8 mouse cellular contexts compared by ENCODE assay signal in genomic region chr7:29019447-29020220, GRCm38 (mm10). TPM values are rescaled to one million over a fixed set of nuclear protein-coding genes. Genes with fewer than 3 reads are reported as not detected.
DNase-seq lines count a peak whose midpoint lies in the region; ATAC-seq and TF ChIP-seq lines count a peak whose summit lies in the region.

No protein-coding gene starts in this region.

- H3K27me3 ChIP-seq in forebrain, embryonic 13.5 days: peaks cover 43% of the 10 kb centered on the region
- peaks cover 37% of the 10 kb centered on the region for H3K27me3 ChIP-seq in liver, postnatal 0 days (ENCODE audit: insufficient read depth, low read length)

- no peaks in the 10 kb centered on the region for H3K36me3 ChIP-seq in forebrain, embryonic 13.5 days (ENCODE audit: poor library complexity, severe bottlenecking)
- no peaks in the 10 kb centered on the region for H3K36me3 ChIP-seq in liver, postnatal 0 days (replicated peaks; ENCODE audit: insufficient read depth, low read length)

- H3K9me3 ChIP-seq in forebrain, embryonic 13.5 days (replicated peaks): peaks cover 6% of the 10 kb centered on the region; the same call in 1 of the 2 replicates
- 0 out of 2 replicates have a peak, but pooled peaks cover 2% of the 10 kb centered on the region for H3K9me3 ChIP-seq in liver, postnatal 0 days (ENCODE audit: low read length)

- WGBS in forebrain, embryonic 13.5 days: 4% methylated on average over 85 of the region's 88 CpGs
- 4% methylated on average over 77 of the region's 88 CpGs for WGBS in liver, postnatal 0 days (ENCODE audit: insufficient replicate concordance)

- peak overlapping the region; percentile 71 for H3K4me2 ChIP-seq in forebrain, embryonic 13.5 days
- peak overlapping the region; percentile 61 for H3K4me2 ChIP-seq in liver, postnatal 0 days (ENCODE audit: low read depth, low read length)

- TF ChIP-seq CTCF in liver, postnatal 0 days (IDR thresholded peaks at IDR 0.05; ENCODE audit: low read depth): no peak

- no peak for ATAC-seq in forebrain, embryonic 13.5 days
- no peak for ATAC-seq in liver, postnatal 0 days

- peak overlapping the region; percentile 60 for H3K9ac ChIP-seq in forebrain, embryonic 13.5 days
- no peak overlapping the region; the same call in 1 of the 2 replicates for H3K9ac ChIP-seq in liver, postnatal 0 days (replicated peaks)

- H3K27ac ChIP-seq in forebrain, embryonic 13.5 days: no peak overlapping the region
- H3K27ac ChIP-seq in liver, postnatal 0 days (ENCODE audit: low read depth): no peak overlapping the region

- intact Hi-C loops in left cerebral cortex, postnatal 14 days (cut with DNase I): no loop called here

- H3K4me1 ChIP-seq in forebrain, embryonic 13.5 days: peaks cover 8% of the 10 kb centered on the region
- peaks cover 4% of the 10 kb centered on the region; the same call in 1 of the 2 replicates for H3K4me1 ChIP-seq in liver, postnatal 0 days (ENCODE audit: insufficient read depth)

- TF ChIP-seq EP300 in liver, postnatal 0 days (IDR thresholded peaks at IDR 0.05; ENCODE audit: low read depth): no peak

- peak; percentile 28 to 36 for DNase-seq in cerebellum, postnatal 14 days
- no peak for DNase-seq in cerebellum, adult 11 months
- peak; percentile 21 to 35 for DNase-seq in B cell, adult 2 months
- no peak for DNase-seq in liver, postnatal 0 days
- DNase-seq in adrenal gland, postnatal 25 days: no peak
- no peak for DNase-seq in left cerebral cortex, postnatal 14 days (ENCODE audit: low spot score in 2 of 2)
- DNase-seq in gastrocnemius, adult 18-20 months (ENCODE audit: low spot score): no peak

- H3K4me3 ChIP-seq in forebrain, embryonic 13.5 days: peak overlapping the region; percentile 44
- peak overlapping the region; percentile 36 for H3K4me3 ChIP-seq in liver, postnatal 0 days (ENCODE audit: low read depth, low read length)

RNA-seq across cellular contexts. Expression of gene Map4k1, which starts 37.8 kb away (rescaled TPM):
- polyA plus RNA-seq in forebrain, embryonic 13.5 days (2015; fragmentation: Nextera tagmentation; extraction: Ambion mirVana): 4.3 and 4.4 TPM in 2 replicates
- polyA plus RNA-seq in liver, postnatal 0 days (2015; fragmentation: Nextera tagmentation; extraction: Ambion mirVana): 11.9 and 16.5 TPM in 2 replicates
- total RNA-seq in adrenal gland, postnatal 25 days (2021): 1.1 and 1.4 TPM in 2 replicates
- 1 to 10 TPM; 2.0 to 3.7 TPM for total RNA-seq in left cerebral cortex, postnatal 14 days (2021)
- under 1 TPM; 0.24 to 0.59 TPM for total RNA-seq in gastrocnemius, adult 18-20 months (2021)

RNA-seq across cellular contexts. Expression of gene Eif3k, which starts 38.0 kb away (rescaled TPM):
- 351 and 356 TPM in 2 replicates for polyA plus RNA-seq in forebrain, embryonic 13.5 days (2015; fragmentation: Nextera tagmentation; extraction: Ambion mirVana)
- 162 and 166 TPM in 2 replicates for polyA plus RNA-seq in liver, postnatal 0 days (2015; fragmentation: Nextera tagmentation; extraction: Ambion mirVana)
- 222 and 254 TPM in 2 replicates for total RNA-seq in adrenal gland, postnatal 25 days (2021)
- 100 to 1,000 TPM; 163 to 174 TPM for total RNA-seq in left cerebral cortex, postnatal 14 days (2021)
- total RNA-seq in gastrocnemius, adult 18-20 months (2021): 100 to 1,000 TPM; 128 TPM

RNA-seq across cellular contexts. Expression of gene Actn4, which starts 57.5 kb away (rescaled TPM):
- polyA plus RNA-seq in forebrain, embryonic 13.5 days (2015; fragmentation: Nextera tagmentation; extraction: Ambion mirVana): 114 and 136 TPM in 2 replicates
- polyA plus RNA-seq in liver, postnatal 0 days (2015; fragmentation: Nextera tagmentation; extraction: Ambion mirVana): 76.3 and 81.2 TPM in 2 replicates
- total RNA-seq in adrenal gland, postnatal 25 days (2021): 204 and 206 TPM in 2 replicates
- 100 to 1,000 TPM; 177 to 205 TPM for total RNA-seq in left cerebral cortex, postnatal 14 days (2021)
- total RNA-seq in gastrocnemius, adult 18-20 months (2021): 10 to 100 TPM; 29.6 to 46.1 TPM

Comparison
In these comparisons a context has a peak if more than half of its experiments do, and no peak if none do; other contexts are left out.
1. DNase-seq: peak in cerebellum, postnatal 14 days (2 of 2) and B cell, adult 2 months (2 of 2); none in cerebellum, adult 11 months (single experiment), liver, postnatal 0 days (single experiment), adrenal gland, postnatal 25 days (single experiment), left cerebral cortex, postnatal 14 days (0 of 2) and gastrocnemius, adult 18-20 months (single experiment).